14 mouse cellular contexts compared by ENCODE assay signal in the genomic region with DNA sequence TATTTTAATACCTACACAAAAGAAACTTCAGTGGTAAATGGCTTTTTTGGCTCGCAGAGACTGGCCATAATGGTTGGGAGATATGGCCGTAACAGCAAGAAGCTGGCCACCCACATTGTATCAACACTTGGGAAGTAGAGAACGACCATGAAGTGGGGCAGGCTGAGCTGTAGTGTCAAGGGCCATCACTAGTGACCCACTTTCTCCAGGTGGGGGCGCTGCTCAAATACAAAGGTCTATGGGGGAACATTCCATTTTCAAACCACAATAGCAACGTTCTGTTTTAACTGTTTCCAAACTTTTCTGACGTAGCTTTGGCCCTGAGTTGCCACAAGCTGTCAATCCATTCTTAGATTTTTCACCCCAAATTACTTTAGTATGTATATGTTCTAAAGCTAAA. TPM values are rescaled to one million over a fixed set of nuclear protein-coding genes. Genes with fewer than 3 reads are reported as not detected.
DNase-seq lines count a peak whose midpoint lies in the region; ATAC-seq lines count a peak whose summit lies in the region.
"Had no signal": no experiment of that assay in that cellular context is flagged by ENCODE, and none has a peak within 500 bp of the region (broad histone marks: within the 10 kb centered on the region; RNA-seq: fewer than 3 reads in every experiment).

No protein-coding gene starts in this region.

- peak; percentile 41 for DNase-seq in CD4-positive, CD25-positive, alpha-beta regulatory T cell, adult 2 months (ENCODE audit: low read depth, low spot score)
- DNase-seq in lung, postnatal 36 days, result peak; percentile 3
- DNase-seq in lung, postnatal 4 days, result no peak
- DNase-seq in thymus, postnatal 4 days, result peak; percentile 58
- no peak for DNase-seq in adrenal gland, postnatal 4 days (ENCODE audit: low spot score in 2 of 2)
- DNase-seq in right cerebral cortex, postnatal 36 days (ENCODE audit: low spot score in 2 of 2), result no peak
- DNase-seq: adrenal gland, postnatal 10 days; cerebellum, adult 11-12 months; forebrain, postnatal 0 days; gastrocnemius, postnatal 25 days; kidney, postnatal 10 days had no signal

- ATAC-seq in CD4-positive, CD25-positive, alpha-beta regulatory T cell, adult 4 months, result no peak
- peak; percentile 41 for ATAC-seq in inflammation-experienced regulatory T-cells, adult 6 months
- ATAC-seq: forebrain, postnatal 0 days had no signal

RNA-seq across cellular contexts. Expression of a gene that starts 5.4 kb away (rescaled TPM):
- polyA plus RNA-seq in CD4-positive, CD25-positive, alpha-beta regulatory T cell, adult 4 months (2017; shearing (Covaris generic)), result 10 to 100 TPM; 18.9 to 31.7 TPM
- 10 to 100 TPM; 15.5 to 28.2 (median 22.9) TPM for polyA plus RNA-seq in inflammation-experienced regulatory T-cells, adult 6 months (2017; shearing (Covaris generic))
- 10 to 100 TPM; 32.0 to 33.2 TPM for total RNA-seq in adrenal gland, postnatal 4 days (2021)

RNA-seq across cellular contexts. Expression of a gene that starts 21.8 kb away (rescaled TPM):
- under 1 TPM; 0.18 to 0.23 TPM for polyA plus RNA-seq in CD4-positive, CD25-positive, alpha-beta regulatory T cell, adult 4 months (2017; shearing (Covaris generic))
- not detected for polyA plus RNA-seq in inflammation-experienced regulatory T-cells, adult 6 months (2017; shearing (Covaris generic))
- 1 to 10 TPM; 7.1 to 7.3 TPM for total RNA-seq in adrenal gland, postnatal 4 days (2021)
- total RNA-seq: monocyte, adult 5-6 weeks had no signal

Comparison
In these comparisons a context has a peak if more than half of its experiments do, and no peak if none do; other contexts are left out.
1. DNase-seq: peak in CD4-positive, CD25-positive, alpha-beta regulatory T cell, adult 2 months (single experiment), lung, postnatal 36 days (single experiment) and thymus, postnatal 4 days (single experiment); none in lung, postnatal 4 days (0 of 2), adrenal gland, postnatal 4 days (0 of 2) and right cerebral cortex, postnatal 36 days (0 of 2).